Mouse (Mus musculus) olfactory bulb, adult 2 months (tissue): ENCODE results near the gene Slc9a5.

Source experiments
- CTCF ChIP-seq: fragments of 200-500 bp; IDR thresholded peaks from 2 replicates; pipeline ENCODE4 v1.5.1; 2012; ENCODE audit warnings: low read depth, mild to moderate bottlenecking, low read length, moderate library complexity; ENCODE audit not compliant: insufficient read depth
- POLR2A ChIP-seq: fragments of 200-500 bp; IDR thresholded peaks from 2 replicates; pipeline ENCODE4 v1.6.1; 2012; ENCODE audit warnings: mild to moderate bottlenecking, low read depth, low read length, moderate library complexity; ENCODE audit not compliant: insufficient read depth

GRCm38 (mm10) chr8:105309142-105309847 is 39.3 kb upstream of the Slc9a5 start:
- no peak for TF ChIP-seq CTCF
- TF ChIP-seq POLR2A: no peak
